Mouse (Mus musculus): ENCODE results near the gene Nagpa. TPM values are rescaled to one million over a fixed set of nuclear protein-coding genes. Genes with fewer than 3 reads are reported as not detected.

Nagpa gene
- total RNA-seq (2021) (10 to 100 TPM; 11.3 to 15.7 TPM), polyA plus RNA-seq (2012; rRNA removed) (22.7 and 24.2 TPM in 2 replicates)
- long read RNA-seq, transcript Nagpa-201 (10 exons, 2,143 nt): major isoform, 18 of 27 reads
- long read RNA-seq, partial matches to known transcripts: 0 of 27 reads
- long read RNA-seq, other reads (novel, unspliced or antisense): 7 of 27 reads

DNA sequence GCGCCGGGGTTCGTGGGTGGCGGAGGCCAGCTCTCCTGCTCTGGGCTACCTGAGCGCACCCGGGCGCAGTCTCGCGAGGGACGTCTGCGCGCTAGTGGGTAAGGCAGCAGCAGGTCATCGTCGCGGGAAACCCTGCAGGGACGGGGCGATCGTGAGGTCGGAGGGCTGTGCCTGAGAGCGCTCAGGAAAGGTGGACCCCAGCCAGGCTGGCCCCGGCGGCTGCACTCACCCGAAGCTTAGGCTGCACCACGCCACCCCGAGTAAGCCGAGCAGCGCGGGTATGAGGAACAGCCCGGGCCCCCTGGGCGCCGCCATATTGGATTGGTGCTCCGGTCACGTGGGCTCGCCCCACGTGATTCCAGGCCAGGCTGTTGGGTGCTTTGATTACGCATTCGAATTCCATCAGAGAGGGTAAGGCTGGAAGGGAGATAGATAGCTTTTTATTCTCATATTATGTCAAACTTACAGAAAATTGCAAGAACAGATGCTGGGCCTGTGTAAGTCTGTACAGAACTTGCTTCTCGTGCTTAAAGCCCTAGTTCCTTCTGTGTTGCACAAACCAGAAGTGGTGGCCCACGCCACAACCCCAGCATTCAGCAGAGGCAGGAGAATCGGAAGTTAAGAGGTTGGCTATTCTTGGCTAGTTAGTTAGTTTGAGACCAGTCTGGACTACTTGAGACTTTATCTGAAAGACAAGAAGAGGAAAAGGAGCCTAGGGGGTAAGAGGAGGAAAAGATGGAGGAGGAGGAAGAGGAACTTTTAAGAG lies at the start of gene Nagpa:
TSS of gene Nagpa (minus strand) at position 345 of the 766 bp plus-strand sequence.
- peak within 1 kb of the TSS; percentile 82 for H3K9ac ChIP-seq (ENCODE audit: low read depth, low read length)
- H3K4me1 ChIP-seq (ENCODE audit: control insufficient read depth, insufficient read depth, low read length): peaks cover 1% of the 10 kb centered on the region; the same call in 1 of the 2 replicates
- peak; percentile 84 to 85 for DNase-seq
- TF ChIP-seq EP300 (IDR thresholded peaks at IDR 0.05; ENCODE audit: insufficient read depth, low read depth, low read length): no peak
- peak; percentile 69 for TF ChIP-seq POLR2A (IDR thresholded peaks at IDR 0.05; ENCODE audit: insufficient read depth, low read depth, low read length)
- peak within 1 kb of the TSS; percentile 64 for H3K27ac ChIP-seq
- intact Hi-C loops (cut with DNase I): loop anchor here (2.0 kb wide), 2 partner anchors 31 to 51 kb away; partner anchors contain the start of gene Eef2kmt
- 3% methylated on average over 40 of the region's 40 CpGs for WGBS
- no peaks in the 10 kb centered on the region for H3K36me3 ChIP-seq (ENCODE audit: control insufficient read depth, insufficient read depth, low read length)
- peak within 1 kb of the TSS; percentile 95 for H3K4me3 ChIP-seq
- no peaks in the 10 kb centered on the region for H3K27me3 ChIP-seq (ENCODE audit: control insufficient read depth, insufficient read depth, low read length)
- H3K79me2 ChIP-seq (replicated peaks; ENCODE audit: control insufficient read depth, insufficient read depth, low read length): no peaks in the 10 kb centered on the region

DNA sequence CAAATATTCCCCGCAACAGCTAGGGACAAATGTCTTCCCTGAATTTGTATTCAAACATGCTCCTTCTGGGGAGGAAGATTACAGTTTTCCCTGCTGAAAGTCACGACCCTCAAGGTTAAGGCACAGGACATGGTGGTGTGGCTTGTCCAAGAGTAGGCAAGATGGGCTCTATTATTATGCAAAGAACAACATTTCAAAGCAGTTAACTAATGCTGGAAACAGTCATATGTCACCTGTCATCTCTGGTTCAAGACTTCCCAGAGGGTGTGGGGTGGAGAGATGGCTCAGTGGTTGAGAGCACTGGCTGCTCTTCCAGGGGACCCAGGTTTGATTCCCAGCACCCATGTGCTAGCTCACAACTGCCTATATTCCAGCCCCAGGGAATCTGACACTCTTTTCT lies 48.4 kb upstream of the Nagpa start:
- H3K27ac ChIP-seq: no peak overlapping the region
- H3K4me3 ChIP-seq: no peak overlapping the region
- no peaks in the 10 kb centered on the region for H3K36me3 ChIP-seq (ENCODE audit: control insufficient read depth, insufficient read depth, low read length)
- no peaks in the 10 kb centered on the region for H3K27me3 ChIP-seq (ENCODE audit: control insufficient read depth, insufficient read depth, low read length)
- no peak overlapping the region for H3K9ac ChIP-seq (ENCODE audit: low read depth, low read length)
- TF ChIP-seq CTCF (IDR thresholded peaks at IDR 0.05): no peak
- TF ChIP-seq EP300 (IDR thresholded peaks at IDR 0.05; ENCODE audit: insufficient read depth, low read depth, low read length): no peak
- TF ChIP-seq POLR2A (IDR thresholded peaks at IDR 0.05; ENCODE audit: insufficient read depth, low read depth, low read length): no peak
- no peak for DNase-seq
- peaks cover 2% of the 10 kb centered on the region for H3K4me1 ChIP-seq (ENCODE audit: control insufficient read depth, insufficient read depth, low read length)
- intact Hi-C loops (cut with DNase I): loop anchor here (10.0 kb wide), 1 partner anchor 1037 kb away; the partner anchor contains the start of gene Crebbp
- 89% methylated on average over 2 of the region's 2 CpGs for whole genome bisulfite sequencing
- no peaks in the 10 kb centered on the region for H3K79me2 ChIP-seq (replicated peaks; ENCODE audit: control insufficient read depth, insufficient read depth, low read length)

DNA sequence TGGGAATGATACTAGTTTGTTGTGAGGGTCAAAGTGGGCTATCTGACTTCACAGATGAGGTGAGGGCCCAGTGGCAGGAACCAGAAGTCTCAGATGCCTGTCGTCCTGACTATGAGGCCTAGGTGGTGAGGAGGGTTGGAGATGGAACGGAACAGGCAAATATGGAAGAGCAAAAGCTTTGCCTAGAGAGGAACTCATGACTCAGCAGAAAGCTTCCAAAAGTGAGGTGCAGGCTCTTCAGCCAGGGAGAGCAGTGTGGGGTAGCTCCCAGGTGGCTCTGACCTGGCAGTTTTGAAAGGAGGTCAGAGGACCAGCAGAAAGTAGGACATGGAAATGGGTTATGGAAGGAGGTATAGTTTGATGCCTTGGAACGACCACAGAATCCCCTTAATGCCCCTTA lies 47.1 kb upstream of the Nagpa start:
- Histone ChIP-seq H3K36me3 (ENCODE audit: control insufficient read depth, insufficient read depth, low read length) (no peaks in the 10 kb centered on the region), H3K79me2 (replicated peaks; ENCODE audit: control insufficient read depth, insufficient read depth, low read length) (no peaks in the 10 kb centered on the region), H3K4me3 (no peak overlapping the region), H3K4me1 (ENCODE audit: control insufficient read depth, insufficient read depth, low read length) (peaks cover 2% of the 10 kb centered on the region), H3K27me3 (ENCODE audit: control insufficient read depth, insufficient read depth, low read length) (no peaks in the 10 kb centered on the region), H3K9ac (ENCODE audit: low read depth, low read length) (no peak overlapping the region), H3K27ac (no peak overlapping the region)
- intact Hi-C loops (cut with DNase I): loop anchor here (10.0 kb wide), 1 partner anchor 1036 kb away; the partner anchor contains the start of gene Crebbp
- 88% methylated on average over 3 of the region's 3 CpGs for WGBS
- TF ChIP-seq POLR2A (IDR thresholded peaks at IDR 0.05; ENCODE audit: insufficient read depth, low read depth, low read length): no peak
- DNase-seq: no peak

DNA sequence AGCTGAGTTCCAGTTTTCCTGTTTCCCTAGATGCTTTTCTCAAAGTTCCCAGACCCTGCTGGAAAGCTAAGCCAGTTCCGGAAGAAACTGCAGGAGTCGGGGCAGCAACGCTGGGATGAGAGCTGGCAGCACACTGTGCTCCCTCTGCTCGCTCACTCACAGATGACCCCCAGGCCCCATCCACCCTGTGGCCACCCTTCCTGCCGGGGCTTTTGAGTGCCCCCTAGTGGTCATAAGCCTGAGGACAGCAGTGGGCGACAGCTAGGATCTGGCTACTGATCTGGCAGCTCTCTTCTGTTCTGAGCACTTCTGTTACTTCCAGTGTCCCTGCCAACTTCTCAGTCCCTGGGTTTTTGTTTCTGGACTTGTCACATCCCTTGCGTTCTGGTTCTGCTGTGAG lies 40.6 kb upstream of the Nagpa start:
- TF ChIP-seq CTCF (IDR thresholded peaks at IDR 0.05) (0 out of 2 replicates have a peak, but pooled peaks have one; percentile 99), EP300 (IDR thresholded peaks at IDR 0.05; ENCODE audit: insufficient read depth, low read depth, low read length) (no peak)
- peak; percentile 71 to 79 for DNase-seq
- WGBS: 25% methylated on average over 7 of the region's 7 CpGs
- Histone ChIP-seq H3K9ac (ENCODE audit: low read depth, low read length) (no peak overlapping the region), H3K27me3 (ENCODE audit: control insufficient read depth, insufficient read depth, low read length) (no peaks in the 10 kb centered on the region), H3K4me3 (no peak overlapping the region), H3K4me1 (ENCODE audit: control insufficient read depth, insufficient read depth, low read length) (no peaks in the 10 kb centered on the region), H3K27ac (no peak overlapping the region), H3K36me3 (ENCODE audit: control insufficient read depth, insufficient read depth, low read length) (no peaks in the 10 kb centered on the region), H3K79me2 (replicated peaks; ENCODE audit: control insufficient read depth, insufficient read depth, low read length) (no peaks in the 10 kb centered on the region)
- intact Hi-C loops (cut with DNase I): loop anchor here (1.0 kb wide), 1 partner anchor 42 kb away; no protein-coding TSS in a partner anchor

DNA sequence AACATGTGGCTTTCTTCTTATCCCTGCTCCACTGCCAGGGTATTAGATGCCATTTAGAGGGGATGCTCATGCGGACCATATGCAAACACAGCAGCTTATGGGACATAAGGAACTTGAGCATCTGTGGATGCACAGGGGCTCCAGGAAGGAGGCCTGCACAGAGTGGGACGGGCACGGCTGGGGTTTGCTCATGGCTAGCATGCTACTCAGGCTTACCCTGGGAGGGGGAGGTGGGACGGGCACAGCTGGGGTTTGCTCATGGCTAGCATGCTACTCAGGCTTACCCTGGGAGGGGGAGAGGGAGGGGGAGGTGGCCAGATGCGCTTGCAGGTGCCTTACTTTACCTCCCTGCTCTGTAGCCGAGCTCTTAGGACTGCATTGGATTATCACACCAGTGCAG lies 39.1 kb upstream of the Nagpa start:
- Histone ChIP-seq H3K79me2 (replicated peaks; ENCODE audit: control insufficient read depth, insufficient read depth, low read length) (no peaks in the 10 kb centered on the region), H3K27ac (no peak overlapping the region), H3K4me1 (ENCODE audit: control insufficient read depth, insufficient read depth, low read length) (no peaks in the 10 kb centered on the region), H3K36me3 (ENCODE audit: control insufficient read depth, insufficient read depth, low read length) (no peaks in the 10 kb centered on the region), H3K4me3 (no peak overlapping the region), H3K9ac (ENCODE audit: low read depth, low read length) (no peak overlapping the region), H3K27me3 (ENCODE audit: control insufficient read depth, insufficient read depth, low read length) (no peaks in the 10 kb centered on the region)
- DNase-seq: no peak
- intact Hi-C loops (cut with DNase I): no loop called here
- TF ChIP-seq POLR2A (IDR thresholded peaks at IDR 0.05; ENCODE audit: insufficient read depth, low read depth, low read length) (no peak), EP300 (IDR thresholded peaks at IDR 0.05; ENCODE audit: insufficient read depth, low read depth, low read length) (no peak), CTCF (IDR thresholded peaks at IDR 0.05) (no peak)
- 89% methylated on average over 6 of the region's 6 CpGs for WGBS

DNA sequence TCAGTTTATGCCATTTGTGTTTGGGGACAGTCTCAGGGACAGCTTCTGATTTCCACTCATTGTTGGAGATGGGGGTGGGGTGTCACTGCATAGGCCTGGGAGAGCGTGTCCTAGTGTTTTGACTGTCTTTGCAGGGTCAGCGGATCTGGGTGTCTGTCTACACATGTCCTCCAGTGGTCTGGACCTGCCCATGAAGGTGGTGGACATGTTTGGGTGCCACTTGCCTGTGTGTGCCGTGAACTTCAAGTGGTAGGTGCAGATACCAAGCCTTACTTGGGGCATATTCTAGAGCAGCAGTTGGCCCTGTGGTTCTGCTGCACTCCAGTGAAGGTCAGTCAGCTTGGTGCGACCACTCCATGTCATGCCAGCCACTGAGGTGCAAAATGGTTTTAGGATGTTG lies 38.5 kb upstream of the Nagpa start:
- 93% methylated on average over 4 of the region's 4 CpGs for WGBS
- Histone ChIP-seq H3K27ac (no peak overlapping the region), H3K27me3 (ENCODE audit: control insufficient read depth, insufficient read depth, low read length) (no peaks in the 10 kb centered on the region), H3K9ac (ENCODE audit: low read depth, low read length) (no peak overlapping the region), H3K36me3 (ENCODE audit: control insufficient read depth, insufficient read depth, low read length) (no peaks in the 10 kb centered on the region), H3K4me1 (ENCODE audit: control insufficient read depth, insufficient read depth, low read length) (no peaks in the 10 kb centered on the region), H3K4me3 (no peak overlapping the region), H3K79me2 (replicated peaks; ENCODE audit: control insufficient read depth, insufficient read depth, low read length) (no peaks in the 10 kb centered on the region)
- no peak for TF ChIP-seq EP300 (IDR thresholded peaks at IDR 0.05; ENCODE audit: insufficient read depth, low read depth, low read length)
- no peak for TF ChIP-seq CTCF (IDR thresholded peaks at IDR 0.05)
- no peak for TF ChIP-seq POLR2A (IDR thresholded peaks at IDR 0.05; ENCODE audit: insufficient read depth, low read depth, low read length)
- no peak for DNase-seq
- intact Hi-C loops (cut with DNase I): no loop called here

All from heart, adult 2 months (tissue).